Mouse (Mus musculus): ENCODE measurements around the gene Cnot8. TPM values are rescaled to one million over a fixed set of nuclear protein-coding genes. Genes with fewer than 3 reads are reported as not detected.

Gene Cnot8
- total RNA-seq, 2 experiments from 2014 or later = 44.0 to 63.7 TPM

- DNase-seq = peak; percentile 15 to 19
Observed at GRCm38 (mm10) chr11:58103344-58103653, 654 bp upstream of the Cnot8 start.

- DNase-seq = peak in 1 of 2 experiments; percentile 46
Observed at GRCm38 (mm10) chr11:58104351-58104791, 418 bp downstream of the Cnot8 start.

GRCm38 (mm10) chr11:58107009-58107408 lies 3.1 kb downstream of the Cnot8 start:
- DNase-seq = no peak

GRCm38 (mm10) chr11:58107664-58108337 lies 3.8 kb downstream of the Cnot8 start:
- no peak for DNase-seq

- DNase-seq = no peak
Observed at GRCm38 (mm10) chr11:58116560-58116959, 12.6 kb downstream of the Cnot8 start.

GRCm38 (mm10) chr11:58117044-58117652 lies 13.2 kb downstream of the Cnot8 start:
- DNase-seq = peak; percentile 32 to 44

GRCm38 (mm10) chr11:58120655-58121054 lies 16.7 kb downstream of the Cnot8 start:
- DNase-seq = no peak

- peak; percentile 17 to 54 for DNase-seq
Observed at GRCm38 (mm10) chr11:58121351-58121750, 17.4 kb downstream of the Cnot8 start.

- DNase-seq = no peak
Observed at GRCm38 (mm10) chr11:58123711-58124110, 19.8 kb downstream of the Cnot8 start.

- DNase-seq = peak in 1 of 2 experiments; percentile 18
Observed at GRCm38 (mm10) chr11:58125021-58125420, 21.1 kb downstream of the Cnot8 start.

GRCm38 (mm10) chr11:58126397-58127160 lies 22.6 kb downstream of the Cnot8 start:
- DNase-seq = peak; percentile 90 to 92

- no peak for DNase-seq
Observed at GRCm38 (mm10) chr11:58127544-58127943, 23.6 kb downstream of the Cnot8 start.

- no peak for DNase-seq
Observed at GRCm38 (mm10) chr11:58129302-58129843, 25.4 kb downstream of the Cnot8 start.

GRCm38 (mm10) chr11:58132026-58132425 lies 28.1 kb downstream of the Cnot8 start:
- DNase-seq = no peak

- no peak for DNase-seq
Observed at GRCm38 (mm10) chr11:58134869-58135268, 30.9 kb downstream of the Cnot8 start.

- DNase-seq = no peak
Observed at GRCm38 (mm10) chr11:58135296-58135695, 31.3 kb downstream of the Cnot8 start.

- DNase-seq = peak; percentile 48 to 56
Observed at GRCm38 (mm10) chr11:58136677-58137076, 32.7 kb downstream of the Cnot8 start.

GRCm38 (mm10) chr11:58138821-58139220 lies 34.9 kb downstream of the Cnot8 start:
- DNase-seq = no peak

GRCm38 (mm10) chr11:58139466-58139865 lies 35.5 kb downstream of the Cnot8 start:
- DNase-seq = no peak

- DNase-seq = no peak
Observed at GRCm38 (mm10) chr11:58143704-58144426, 39.9 kb downstream of the Cnot8 start.

- DNase-seq = peak; percentile 80 to 83
Observed at GRCm38 (mm10) chr11:58146241-58146640, 42.3 kb downstream of the Cnot8 start.

- DNase-seq = peak in 1 of 2 experiments; percentile 15
Observed at GRCm38 (mm10) chr11:58155458-58155857, 51.5 kb downstream of the Cnot8 start.
